9 mouse cellular contexts compared by ENCODE assay signal in the genomic region with DNA sequence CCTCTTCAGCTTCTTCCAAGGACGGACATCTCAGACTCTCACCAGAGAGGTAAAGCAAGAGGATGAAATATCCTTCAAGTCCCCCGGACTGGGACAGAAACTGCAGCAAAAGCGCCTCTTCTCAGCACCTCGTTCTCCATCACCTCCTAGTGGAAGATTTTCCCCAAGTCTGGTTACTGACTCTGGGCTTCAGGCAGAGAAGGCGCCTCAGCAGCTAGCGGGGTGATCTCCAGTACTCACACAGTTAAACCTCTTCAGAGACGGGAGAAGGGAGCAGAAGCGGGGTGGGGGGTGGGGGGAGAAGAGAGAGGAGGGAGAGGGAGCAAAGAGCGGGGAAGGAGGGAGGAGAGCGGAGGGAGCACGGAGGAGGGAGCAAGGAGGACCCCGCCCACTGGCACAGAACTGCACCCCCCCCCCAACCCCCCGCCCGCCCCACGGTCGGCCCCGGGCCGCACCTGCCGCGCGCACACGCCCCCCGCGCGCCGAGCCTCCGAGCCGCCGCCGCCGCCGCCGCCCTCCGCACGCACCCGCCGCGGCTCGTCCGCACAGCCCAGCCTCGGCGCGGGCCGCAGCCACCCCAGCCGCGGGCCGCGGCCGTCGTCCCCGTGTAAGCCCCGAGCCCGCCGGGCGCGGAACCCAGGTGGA. TPM values are rescaled to one million over a fixed set of nuclear protein-coding genes. Genes with fewer than 3 reads are reported as not detected.
A peak's percentile ranks its signal among the peaks of the same experiment; 100 is the strongest.
DNase-seq lines count a peak whose midpoint lies in the region; ATAC-seq lines count a peak whose summit lies in the region.
"Had no signal": no experiment of that assay in that cellular context is flagged by ENCODE, and none has a peak within 500 bp of the region (broad histone marks: within the 10 kb centered on the region; RNA-seq: fewer than 3 reads in every experiment).

No protein-coding gene starts in this region.

- no peak overlapping the region for H3K27ac ChIP-seq in heart, embryonic 16.5 days (ENCODE audit: low read length)
- no peak overlapping the region for H3K27ac ChIP-seq in lung, embryonic 16.5 days (ENCODE audit: low read length)

- H3K4me1 ChIP-seq in heart, embryonic 16.5 days (ENCODE audit: control insufficient read depth, insufficient read depth, low read length) = peaks cover 6% of the 10 kb centered on the region; the same call in 1 of the 2 replicates
- H3K4me1 ChIP-seq in lung, embryonic 16.5 days (replicated peaks; ENCODE audit: control insufficient read depth, insufficient read depth, low read length) = peaks cover 10% of the 10 kb centered on the region

- ATAC-seq in heart, embryonic 16.5 days (replicated peaks; ENCODE audit: extremely low read depth, insufficient read depth, low FRiP score) = peak; percentile 45; the same call in 1 of the 2 replicates
- peak; percentile 79 for ATAC-seq in lung, embryonic 16.5 days (ENCODE audit: low read depth)

- H3K27me3 ChIP-seq in heart, embryonic 16.5 days (ENCODE audit: control insufficient read depth, insufficient read depth, low read length) = peaks cover 22% of the 10 kb centered on the region
- H3K27me3 ChIP-seq in lung, embryonic 16.5 days (ENCODE audit: control insufficient read depth, insufficient read depth, low read depth, low read length) = peaks cover 6% of the 10 kb centered on the region

- under 1% methylated on average over 31 of the region's 56 CpGs for WGBS in heart, embryonic 16.5 days
- under 1% methylated on average over 22 of the region's 56 CpGs for WGBS in lung, embryonic 16.5 days

- peak overlapping the region; percentile 94 for H3K4me2 ChIP-seq in heart, embryonic 16.5 days (ENCODE audit: low read depth, low read length)
- H3K4me2 ChIP-seq in lung, embryonic 16.5 days (ENCODE audit: low read depth, low read length) = peak overlapping the region; percentile 98

- peak; percentile 2 to 7 for DNase-seq in adrenal gland, postnatal 36 days
- no peak for DNase-seq in adrenal gland, adult 2 months
- DNase-seq in embryo, embryonic 11 days = peak; percentile 64
- DNase-seq in layer of hippocampus, adult 9-11 months = peak; percentile 57
- DNase-seq in right cerebral cortex, postnatal 14 days = peak; percentile 73
- no peak for DNase-seq in thymus, postnatal 10 days (ENCODE audit: low spot score in 2 of 2)

- no peaks in the 10 kb centered on the region for H3K36me3 ChIP-seq in heart, embryonic 16.5 days (ENCODE audit: control insufficient read depth, insufficient read depth)
- H3K36me3 ChIP-seq in lung, embryonic 16.5 days (ENCODE audit: control insufficient read depth, insufficient read depth, low read length) = no peaks in the 10 kb centered on the region

- peak overlapping the region; percentile 66 for H3K4me3 ChIP-seq in heart, embryonic 16.5 days (ENCODE audit: low read length)
- H3K4me3 ChIP-seq in lung, embryonic 16.5 days (ENCODE audit: low read length) = peak overlapping the region; percentile 63

- H3K9ac ChIP-seq in heart, embryonic 16.5 days (ENCODE audit: low read length) = peak overlapping the region; percentile 28; the same call in 1 of the 2 replicates
- H3K9ac ChIP-seq in lung, embryonic 16.5 days (ENCODE audit: low read length) = peak overlapping the region; percentile 49

- H3K9me3 ChIP-seq in heart, embryonic 16.5 days (replicated peaks; ENCODE audit: control insufficient read depth, low read length) = no peaks in the 10 kb centered on the region
- H3K9me3 ChIP-seq in lung, embryonic 16.5 days (ENCODE audit: control insufficient read depth, low read length) = no peaks in the 10 kb centered on the region

RNA-seq across cellular contexts. Expression of gene Anks1b, which starts 0.7 kb away (rescaled TPM):
- under 1 TPM; 0.60 to 0.92 TPM for total RNA-seq in adrenal gland, postnatal 36 days (2021)
- under 1 TPM; 0.72 to 0.86 TPM for total RNA-seq in adrenal gland, adult 2 months (2021)
- 0.31 and 0.50 TPM in 2 replicates for polyA plus RNA-seq in adrenal gland, adult 2 months (2012; rRNA removed)
- polyA plus RNA-seq in heart, embryonic 16.5 days (2015; fragmentation: Nextera tagmentation; extraction: Ambion mirVana) = 0.13 TPM in 1 of 2 replicates, not detected in the other
- polyA plus RNA-seq in lung, embryonic 16.5 days (2015; fragmentation: Nextera tagmentation; extraction: Ambion mirVana) = 0.20 and 0.80 TPM in 2 replicates
- total RNA-seq: hematopoietic stem cell, adult 5-6 weeks had no signal

Comparison
In these comparisons a context has a peak if more than half of its experiments do, and no peak if none do; other contexts are left out.
1. DNase-seq: peak in adrenal gland, postnatal 36 days (2 of 2), embryo, embryonic 11 days (single experiment), layer of hippocampus, adult 9-11 months (single experiment) and right cerebral cortex, postnatal 14 days (single experiment); none in adrenal gland, adult 2 months (single experiment) and thymus, postnatal 10 days (0 of 2).